Mouse (Mus musculus) spleen, adult 12 weeks (tissue): Measurements from ENCODE around the gene Hemk1.

Experiments
- DNase-seq: peaks from one replicate; pipeline ENCODE4 v3.0.0; 2022; ENCODE audit warnings: low spot score

Hemk1 gene

GRCm38 (mm10) chr9:107338172-107338883 is at the start of gene Hemk1:
Hemk1 (minus strand) TSS chr9:107338350.
- DNase-seq, result peak; percentile 44

DNA sequence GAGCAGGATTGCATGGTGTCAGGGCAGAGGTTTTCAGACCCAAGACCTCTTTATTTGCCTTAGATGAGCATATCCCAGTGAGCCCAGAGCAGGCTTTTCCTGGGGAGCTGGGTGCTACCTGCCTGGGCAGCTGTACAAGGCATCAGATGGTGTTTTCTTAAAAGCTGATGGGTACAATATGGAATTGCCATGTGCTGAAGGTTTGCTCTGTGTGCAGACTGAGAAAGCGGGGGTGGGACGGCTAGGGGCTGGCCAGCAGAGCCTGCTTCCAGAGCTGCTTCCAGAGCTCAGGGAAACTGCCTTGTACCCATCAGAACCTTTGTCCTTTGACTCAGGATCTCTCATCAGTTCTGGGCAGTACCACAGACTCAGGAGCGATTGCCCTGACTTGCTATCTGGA is 49.6 kb upstream of the Hemk1 start:
- DNase-seq, result no peak

GRCm38 (mm10) chr9:107386722-107387121 is 48.6 kb upstream of the Hemk1 start:
- peak; percentile 26 for DNase-seq

- no peak for DNase-seq
Observed at GRCm38 (mm10) chr9:107384396-107384795, 46.2 kb upstream of the Hemk1 start.

GRCm38 (mm10) chr9:107381723-107382122 is 43.6 kb upstream of the Hemk1 start:
- no peak for DNase-seq

GRCm38 (mm10) chr9:107377961-107378512 is 39.9 kb upstream of the Hemk1 start:
- DNase-seq, result no peak

- peak; percentile 34 for DNase-seq
Observed at GRCm38 (mm10) chr9:107375451-107375850, 37.3 kb upstream of the Hemk1 start.

- peak; percentile 60 for DNase-seq
Observed at GRCm38 (mm10) chr9:107374623-107375022, 36.5 kb upstream of the Hemk1 start.

DNA sequence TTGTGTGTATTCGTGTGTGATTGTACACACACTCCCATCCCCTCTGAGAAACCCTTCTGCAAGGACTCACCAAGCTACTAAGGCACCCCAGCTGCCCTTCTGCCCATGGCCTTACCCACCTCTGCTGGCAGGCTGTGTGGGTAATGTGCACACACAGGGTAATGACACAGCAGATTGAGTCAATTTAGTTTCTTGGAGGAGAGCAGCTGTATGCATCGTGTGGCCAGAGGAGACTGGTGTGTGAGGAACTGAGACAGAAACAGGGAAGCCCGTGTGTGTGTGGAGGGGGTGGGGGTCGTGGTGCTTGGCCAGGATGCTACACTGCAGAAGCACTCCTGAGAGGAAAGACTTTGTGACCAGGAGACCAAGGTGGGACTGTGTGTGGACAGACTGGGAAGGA is 34.3 kb upstream of the Hemk1 start:
- no peak for DNase-seq

GRCm38 (mm10) chr9:107370106-107370463 is 31.9 kb upstream of the Hemk1 start:
- no peak for DNase-seq

DNA sequence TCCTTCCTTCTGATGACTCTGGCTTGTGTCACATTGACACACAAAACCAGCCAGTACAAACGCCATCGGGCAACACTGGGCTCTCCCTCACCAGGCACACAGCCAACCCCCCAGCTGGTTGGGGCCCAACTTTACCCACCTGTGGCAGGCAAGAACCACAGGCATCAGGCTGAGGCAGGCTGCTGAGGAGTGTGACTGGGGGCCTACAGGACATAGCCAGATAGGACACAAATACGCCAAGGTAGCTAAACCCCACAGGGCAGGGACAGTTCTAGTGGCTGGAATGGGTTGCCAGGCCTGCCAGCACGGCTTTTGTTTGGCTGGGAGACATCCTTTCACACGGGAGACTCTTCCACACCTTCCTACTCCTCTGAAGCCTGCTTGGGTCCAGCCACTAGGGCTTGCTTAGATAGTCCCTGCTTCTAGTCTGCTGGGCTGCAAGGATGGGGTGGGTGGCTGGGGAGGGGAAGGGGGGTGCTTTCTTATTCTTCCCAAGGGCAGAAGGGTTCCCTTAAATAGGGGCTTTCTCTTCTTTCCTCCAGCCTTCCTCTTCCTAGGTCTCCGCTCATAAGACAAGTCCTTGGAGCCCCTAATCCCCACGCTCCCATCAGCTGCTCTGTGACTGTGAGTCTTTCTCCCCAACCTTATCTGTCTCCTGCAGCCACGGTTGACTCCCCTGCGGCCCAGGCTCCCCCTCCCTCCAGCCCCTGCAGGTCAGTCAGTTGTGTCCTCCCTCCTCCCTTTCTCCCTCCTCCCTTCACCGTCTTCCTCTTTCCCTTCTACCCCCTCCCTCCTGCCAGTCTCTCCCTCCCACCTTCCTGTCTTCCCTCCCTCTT is 31.3 kb upstream of the Hemk1 start:
- DNase-seq, result peak; percentile 71

DNA sequence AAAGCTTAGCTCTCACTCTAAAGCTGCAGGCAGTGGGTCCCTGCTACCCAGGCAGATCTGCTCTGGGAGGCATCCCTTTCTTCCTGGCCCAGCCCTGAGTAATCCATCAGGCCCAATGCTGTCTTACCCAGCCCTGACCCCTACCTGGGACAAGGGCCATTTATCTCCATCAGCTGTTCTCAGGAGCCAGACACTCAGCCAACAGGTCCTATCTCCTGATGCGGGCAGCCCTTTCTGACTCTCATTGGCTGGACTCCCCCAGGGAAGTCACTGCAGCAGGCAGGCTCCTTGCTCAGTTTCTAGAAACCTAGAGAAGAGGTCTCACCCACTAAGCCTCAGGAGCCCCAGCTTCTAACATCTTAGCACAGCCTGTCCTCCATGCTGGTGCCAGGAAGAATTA is 30.2 kb upstream of the Hemk1 start:
- DNase-seq, result no peak

DNA sequence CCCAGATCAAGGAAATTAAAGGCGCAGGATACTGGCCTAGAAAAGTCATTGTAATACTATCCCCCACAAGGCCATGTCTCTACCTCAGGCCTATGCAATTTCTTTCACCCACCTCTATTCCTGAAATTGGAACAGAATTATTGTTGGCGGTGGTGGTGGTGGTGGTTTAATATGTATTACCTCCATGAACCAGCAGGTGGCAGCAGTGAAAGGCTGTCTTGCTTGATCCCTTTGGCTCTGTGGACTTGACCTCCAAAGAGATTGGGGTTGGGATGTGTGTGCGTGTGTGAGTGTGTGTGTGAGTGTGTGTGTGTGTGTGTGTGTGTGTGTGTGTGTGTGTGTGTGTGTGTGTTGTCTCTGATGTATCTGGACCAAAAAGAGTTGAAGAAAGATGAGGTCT is 28.5 kb upstream of the Hemk1 start:
- peak; percentile 41 for DNase-seq

DNA sequence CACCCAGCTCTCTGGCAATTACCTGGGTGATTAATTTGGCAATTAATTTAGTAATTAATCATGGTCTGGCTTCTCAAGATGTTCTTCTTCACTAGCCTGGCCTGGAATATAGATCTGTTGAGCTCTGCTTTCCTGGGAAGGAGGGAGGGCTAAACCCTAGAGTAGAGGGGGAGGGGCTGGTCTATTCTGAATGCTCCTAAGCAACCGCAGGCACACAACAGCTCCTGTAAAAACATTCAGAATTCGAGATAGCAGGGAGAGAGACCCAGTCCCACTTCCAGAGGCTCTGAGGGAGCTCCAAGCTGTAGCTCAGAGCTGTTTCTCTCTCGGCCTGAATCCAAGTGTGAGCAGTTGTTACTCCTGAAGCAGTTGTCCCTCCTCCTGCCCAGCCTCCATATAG is 22.8 kb upstream of the Hemk1 start:
- DNase-seq, result no peak

- DNase-seq, result peak; percentile 65
Observed at GRCm38 (mm10) chr9:107357651-107358050, 19.5 kb upstream of the Hemk1 start.

- DNase-seq, result no peak
Observed at GRCm38 (mm10) chr9:107355870-107356765, 18.0 kb upstream of the Hemk1 start.

DNA sequence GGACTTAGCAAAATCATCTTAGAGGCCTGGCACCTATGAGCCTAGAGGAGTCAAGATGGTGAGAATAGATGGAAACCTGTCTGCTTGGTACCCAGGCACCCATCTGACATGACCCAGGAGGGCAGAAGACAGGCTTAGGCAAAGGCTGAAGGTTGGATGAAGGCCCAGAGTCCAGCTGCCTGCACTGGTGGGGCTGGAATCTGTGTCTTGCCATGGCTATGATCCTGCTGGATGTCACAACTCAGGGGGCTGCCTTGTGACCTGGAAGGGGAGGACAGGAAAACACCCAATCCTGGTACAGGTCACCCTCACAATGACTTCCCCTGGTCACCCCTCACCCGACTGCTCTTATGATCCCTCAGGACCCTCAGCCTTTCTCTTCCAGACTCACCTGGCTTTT is 16.7 kb upstream of the Hemk1 start:
- no peak for DNase-seq

DNA sequence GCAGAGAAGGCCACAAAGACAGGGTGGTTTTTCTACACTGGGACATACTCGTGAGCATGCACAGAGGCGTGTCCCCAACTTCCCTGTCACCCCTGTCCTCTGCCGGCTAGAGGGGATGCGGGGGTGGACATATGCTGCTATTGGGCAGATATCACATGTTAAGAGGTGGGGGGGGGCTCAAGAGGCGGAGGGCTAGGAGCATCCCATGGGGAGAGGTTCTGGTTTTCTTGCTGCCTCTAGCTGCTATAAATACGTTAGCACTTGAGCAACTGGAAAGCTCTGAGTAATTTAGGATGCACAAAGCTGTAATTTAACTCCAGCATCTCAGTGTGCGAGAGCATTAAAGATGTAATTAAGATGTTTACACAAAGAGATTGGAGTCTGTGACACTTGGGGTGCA is 11.2 kb upstream of the Hemk1 start:
- no peak for DNase-seq

- DNase-seq, result no peak
Observed at GRCm38 (mm10) chr9:107347586-107348183, 9.5 kb upstream of the Hemk1 start.

DNA sequence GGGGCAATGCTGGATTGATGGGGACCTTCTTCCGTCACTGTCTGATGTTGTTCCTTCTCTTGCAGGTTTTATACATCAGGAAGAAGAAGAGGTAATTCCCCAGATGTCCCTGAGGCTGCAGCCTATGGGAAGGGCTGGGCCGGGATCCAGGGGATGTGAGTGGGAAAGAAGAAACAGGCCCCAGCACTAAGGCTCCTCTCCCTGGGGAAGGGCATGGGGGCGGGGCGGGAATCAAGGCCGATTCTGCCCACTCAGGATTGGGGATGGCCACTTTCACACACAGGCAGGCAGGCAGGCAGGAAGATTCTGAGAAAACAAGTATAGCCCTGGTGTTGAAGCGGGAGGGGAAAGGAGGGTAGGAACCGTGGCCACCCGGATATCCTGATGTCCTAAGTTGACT is 7.9 kb upstream of the Hemk1 start:
- DNase-seq, result no peak

DNA sequence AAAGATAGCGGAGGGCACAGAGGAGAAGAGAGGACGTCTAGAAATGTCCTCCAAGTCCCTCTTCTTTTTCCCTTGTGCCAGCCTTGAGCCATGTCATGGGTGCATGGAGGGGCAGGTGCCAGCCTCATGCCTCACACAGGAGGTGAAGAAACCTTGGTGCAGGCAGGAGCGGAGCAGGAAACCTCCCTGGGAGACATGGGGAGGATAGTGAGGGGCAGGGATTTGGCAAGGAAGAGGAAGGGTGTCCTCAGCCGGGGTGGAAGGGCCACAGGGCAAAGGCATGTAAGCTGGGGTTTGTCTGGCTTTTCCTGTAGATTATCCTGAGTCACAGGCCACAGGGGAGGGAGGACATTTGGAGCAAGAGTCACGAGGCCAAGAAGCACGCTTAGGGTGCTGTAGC is 5.9 kb upstream of the Hemk1 start:
- DNase-seq, result no peak
